Mouse (Mus musculus): ENCODE data around the gene Tom1l2. TPM values are rescaled to one million over a fixed set of nuclear protein-coding genes. Genes with fewer than 3 reads are reported as not detected.

Gene Tom1l2
- polyA plus RNA-seq, 1 experiment, result 78.9 TPM

DNA sequence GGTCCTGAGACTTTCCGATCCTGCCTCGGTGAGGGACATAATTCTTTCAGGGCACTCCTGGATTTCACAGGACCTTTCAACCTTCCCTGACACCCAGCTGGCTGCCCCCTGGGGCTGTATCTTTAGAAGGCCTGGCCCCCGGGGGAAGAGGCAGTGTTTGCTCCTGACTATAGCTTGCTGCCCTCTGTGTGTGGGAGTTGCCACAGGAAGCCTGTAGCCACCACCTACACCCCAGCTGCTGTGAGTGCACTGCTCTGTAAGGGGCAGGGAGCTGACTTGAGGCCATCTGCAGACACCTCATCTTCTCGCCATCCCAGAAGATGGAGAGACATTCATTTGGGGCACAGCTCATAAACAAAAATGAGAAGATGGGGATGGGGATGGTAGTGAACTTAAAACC is 120.8 kb downstream of the Tom1l2 start:
- no peak for DNase-seq (ENCODE audit: low read depth)

DNA sequence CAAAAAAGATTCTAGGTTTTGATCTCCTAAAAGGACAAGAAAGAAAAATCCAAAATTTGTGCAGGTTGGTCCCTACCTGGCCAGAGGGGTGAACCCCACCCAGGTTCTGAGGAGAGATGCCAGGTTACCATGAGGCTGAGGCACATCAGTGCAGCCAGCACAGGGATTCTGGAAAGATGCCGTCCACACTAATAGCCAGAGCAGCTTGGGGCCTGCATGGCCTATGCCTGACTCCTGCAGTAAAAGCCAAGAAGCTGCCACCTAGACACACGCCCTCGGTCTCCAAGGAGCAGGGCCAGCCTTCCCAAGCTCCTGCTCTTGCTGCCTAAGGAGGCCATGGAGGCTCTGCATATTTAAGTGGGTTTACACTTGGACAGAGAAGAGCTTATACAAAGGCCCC is 121.4 kb downstream of the Tom1l2 start:
- DNase-seq (ENCODE audit: low read depth), result no peak

DNA sequence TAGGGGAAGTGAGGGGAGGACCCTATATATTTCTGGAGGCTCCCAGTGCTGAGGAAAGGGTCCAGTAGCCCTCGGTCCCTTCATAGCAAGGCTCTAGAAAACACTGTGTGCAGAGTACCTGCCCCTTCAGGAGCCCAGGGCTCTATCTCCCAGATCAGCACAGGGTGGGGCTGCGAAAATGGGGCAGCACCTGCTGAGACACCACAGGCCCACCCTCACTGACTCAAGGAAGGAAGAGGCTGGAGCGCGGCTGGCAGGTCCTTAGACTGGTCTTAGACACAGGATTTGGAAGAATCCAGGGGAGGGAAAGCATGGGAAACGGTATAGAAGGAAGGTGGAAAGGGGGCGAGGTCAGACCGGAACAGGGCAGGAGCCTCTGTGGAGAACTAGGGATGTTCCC is 122.2 kb downstream of the Tom1l2 start:
- DNase-seq (ENCODE audit: low read depth), result no peak

DNA sequence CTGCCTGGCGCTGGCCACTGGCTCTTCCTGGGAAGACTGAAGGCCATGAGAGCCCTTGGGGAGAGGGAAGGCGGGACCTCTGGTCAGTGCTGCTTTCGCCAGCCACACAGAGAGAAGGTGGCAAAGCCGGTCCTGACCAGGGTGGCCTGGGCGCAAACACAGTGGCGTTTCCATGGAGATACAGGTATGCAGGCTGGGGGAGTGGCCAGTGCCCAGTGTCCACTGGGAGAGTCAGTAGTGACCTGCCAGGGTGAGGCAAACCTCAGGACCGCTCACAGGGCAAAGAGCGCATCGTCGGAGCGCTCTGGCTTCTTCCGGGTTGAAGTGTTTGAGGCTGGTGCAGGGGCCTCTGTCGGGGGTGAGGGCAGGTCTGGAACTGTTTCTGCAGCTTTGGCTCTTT is 122.9 kb downstream of the Tom1l2 start:
- DNase-seq (ENCODE audit: low read depth), result no peak

DNA sequence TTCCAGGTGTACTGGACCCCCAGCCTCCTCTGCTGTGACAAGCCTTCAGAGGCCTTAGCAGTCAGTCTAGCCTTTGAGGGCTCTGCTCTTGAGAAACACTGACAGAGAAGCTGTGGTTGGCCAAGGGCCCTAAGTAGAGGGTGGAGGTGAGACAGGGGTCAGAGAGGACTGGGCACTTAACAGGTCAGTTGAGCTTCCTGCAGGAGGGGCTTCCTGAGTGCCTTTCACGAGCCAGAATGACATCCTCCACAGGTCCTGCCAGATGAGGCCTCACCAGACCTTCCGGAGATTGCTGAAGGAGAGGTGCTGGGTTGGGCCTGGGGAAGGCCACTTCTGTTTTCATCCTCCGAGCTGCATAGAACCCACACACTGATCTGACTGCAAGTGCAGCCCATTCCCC is 124.2 kb downstream of the Tom1l2 start:
- no peak for DNase-seq (ENCODE audit: low read depth)

DNA sequence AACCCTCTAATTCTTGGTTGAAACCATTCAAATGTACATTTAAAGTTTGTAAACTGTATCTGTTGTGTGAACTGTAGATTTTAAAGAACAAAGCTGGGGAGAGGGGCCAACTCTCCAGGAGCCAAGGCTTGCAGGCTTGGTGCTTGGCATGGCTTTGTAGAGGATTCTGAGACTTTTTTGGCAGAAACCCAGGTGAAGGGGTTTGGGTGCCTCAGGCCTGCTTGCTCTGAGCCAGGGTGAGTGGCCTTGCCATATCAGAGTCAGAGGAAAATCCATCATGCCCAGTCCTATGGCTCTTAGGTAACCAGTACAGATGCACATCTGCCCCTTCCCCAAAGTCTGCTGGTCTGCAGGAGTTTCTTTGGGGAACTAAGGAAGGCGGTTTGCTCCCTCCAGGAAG is 126.8 kb downstream of the Tom1l2 start:
- DNase-seq (ENCODE audit: low read depth), result no peak

DNA sequence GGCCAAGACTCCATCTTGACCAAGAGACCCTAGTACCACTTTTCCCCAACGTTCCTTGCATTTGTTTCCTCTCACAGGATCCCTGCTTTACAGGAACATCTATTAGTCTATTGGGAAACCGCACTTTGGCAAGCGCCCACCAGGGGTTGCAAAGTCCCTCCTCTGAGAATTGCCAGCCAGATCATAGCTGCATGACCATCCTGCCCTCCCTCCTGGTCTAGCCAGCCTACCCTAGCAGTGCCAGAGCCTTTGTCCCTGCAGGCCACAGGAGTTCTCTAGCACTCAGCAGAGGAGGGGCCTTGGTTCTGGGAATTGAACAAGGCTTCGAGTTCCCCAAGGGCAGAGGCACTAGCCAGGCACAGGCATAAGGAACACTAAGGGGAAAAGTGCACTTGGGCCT is 128.0 kb downstream of the Tom1l2 start:
- no peak for DNase-seq (ENCODE audit: low read depth)

DNA sequence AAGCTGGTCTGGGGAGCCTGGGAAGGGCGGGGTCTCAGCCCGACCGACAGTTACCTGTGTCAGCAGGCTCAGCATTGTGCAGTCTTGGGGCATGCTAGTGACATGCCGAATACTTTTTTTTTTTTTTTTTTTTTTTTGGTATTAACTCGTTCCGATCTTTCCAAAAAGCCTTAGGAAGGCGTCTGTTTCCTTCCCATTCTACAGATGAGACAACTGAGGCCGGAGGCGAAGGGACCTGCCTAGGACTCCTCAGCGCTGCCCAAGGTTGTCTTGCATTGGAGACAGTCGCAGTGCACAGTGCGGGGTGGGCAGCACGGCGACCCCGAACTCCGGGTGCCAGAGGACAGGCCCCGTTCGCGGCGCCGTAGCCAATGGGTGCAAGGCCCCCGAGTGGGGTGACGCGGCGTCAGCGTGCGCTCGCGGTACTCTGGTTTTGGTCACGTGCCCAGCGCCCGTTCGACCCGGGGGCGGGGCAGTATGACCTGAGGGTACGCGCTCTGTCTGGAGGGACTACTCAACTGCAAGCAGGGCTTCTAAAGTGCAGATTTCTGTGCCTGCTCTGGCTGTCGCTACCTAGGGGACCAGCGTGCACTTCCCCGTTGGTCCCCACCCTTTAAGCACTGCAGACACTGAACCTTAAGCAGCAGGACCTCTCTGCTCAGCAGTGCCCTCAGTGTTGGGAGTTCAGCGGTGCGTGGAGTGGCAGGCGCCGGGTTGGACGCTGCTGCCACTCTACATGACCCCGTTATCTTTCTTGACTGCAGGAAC is 130.1 kb downstream of the Tom1l2 start, which contains the start of gene Srebf1:
Srebf1 (minus strand) TSS at position 113 of the 768 bp plus-strand sequence.
- no peak for DNase-seq (ENCODE audit: low read depth)

DNA sequence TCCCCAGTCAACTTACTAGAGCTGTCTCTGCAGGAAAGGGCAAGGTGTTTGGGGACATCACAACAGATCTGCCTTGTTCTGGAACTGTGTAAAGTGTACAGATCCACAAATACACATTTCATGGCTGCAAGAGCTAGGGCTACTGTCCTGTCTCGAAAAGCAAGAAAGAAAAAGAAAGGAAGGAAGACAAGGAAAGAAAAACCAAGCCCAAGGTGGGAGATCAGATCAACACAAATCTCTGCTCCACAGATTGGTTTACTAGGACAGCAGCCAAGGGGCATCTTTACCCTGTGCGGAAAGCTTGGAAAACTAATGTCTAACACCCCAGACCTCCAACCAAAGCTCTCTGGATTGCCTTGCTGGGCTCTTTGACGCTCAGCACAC is 130.6 kb downstream of the Tom1l2 start:
- no peak for DNase-seq (ENCODE audit: low read depth)

DNA sequence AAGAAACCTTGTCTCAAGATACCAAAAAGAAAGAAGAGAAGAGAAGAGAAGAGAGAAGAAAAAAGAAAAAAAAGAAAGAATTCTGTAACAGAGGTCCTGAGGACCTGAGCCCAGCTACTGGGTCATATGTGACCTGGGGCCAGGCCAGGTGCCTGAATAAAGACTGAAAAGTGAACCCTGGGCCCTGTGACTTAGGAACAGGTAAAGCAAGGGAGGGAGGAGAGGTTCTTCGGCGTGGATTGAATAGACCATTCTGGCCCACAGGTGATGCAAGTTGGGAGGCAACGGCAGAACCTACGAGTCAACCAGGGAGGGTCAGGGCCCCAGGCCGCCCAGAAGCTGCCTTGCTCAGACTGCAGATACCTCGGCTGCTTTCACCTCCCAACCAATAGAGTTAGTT is 131.3 kb downstream of the Tom1l2 start:
- DNase-seq (ENCODE audit: low read depth), result no peak

DNA sequence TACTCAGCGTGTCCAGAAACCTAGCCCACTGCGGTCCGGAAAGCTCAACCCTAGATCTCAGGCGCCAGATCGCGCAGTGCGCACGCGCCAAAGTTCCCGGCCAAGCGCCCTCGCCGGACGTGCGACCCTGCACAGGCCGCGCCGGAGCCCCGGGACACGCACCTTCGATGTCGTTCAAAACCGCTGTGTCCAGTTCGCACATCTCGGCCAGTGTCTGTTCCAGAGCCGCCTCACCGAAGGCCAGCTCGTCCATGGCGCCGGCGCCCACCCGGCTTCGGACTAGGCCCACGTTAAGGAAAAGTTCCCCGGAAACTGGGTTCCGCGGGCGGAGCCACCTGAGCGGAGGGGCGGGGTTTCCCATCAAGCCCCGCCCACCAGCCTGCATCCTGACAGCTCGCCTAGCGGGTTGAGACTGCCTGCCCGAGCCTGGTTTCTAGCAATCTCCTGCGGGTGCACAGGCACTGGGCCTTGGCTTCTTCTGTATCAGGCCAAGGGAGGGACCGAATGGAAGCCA is 132.4 kb downstream of the Tom1l2 start:
- DNase-seq (ENCODE audit: low read depth), result no peak

DNA sequence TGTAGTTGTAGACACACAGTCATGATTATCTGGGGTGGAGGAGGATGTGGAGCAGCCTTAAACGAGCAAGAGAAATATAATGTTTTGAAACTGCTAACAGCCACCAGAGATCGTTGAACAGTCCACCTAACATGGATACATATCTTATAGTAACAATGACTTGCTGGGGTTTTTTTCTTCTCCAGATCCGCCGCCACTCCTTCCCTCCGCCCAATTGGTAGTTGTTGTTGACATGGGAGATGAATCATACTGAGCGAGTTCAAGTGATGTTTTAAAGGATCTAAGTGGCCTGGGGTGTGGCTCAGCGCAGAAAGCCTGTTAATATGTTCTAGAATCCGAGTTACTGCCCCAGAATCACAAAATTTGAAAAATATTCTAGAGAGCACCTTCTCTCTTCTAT is 133.1 kb downstream of the Tom1l2 start:
- DNase-seq (ENCODE audit: low read depth), result no peak

DNA sequence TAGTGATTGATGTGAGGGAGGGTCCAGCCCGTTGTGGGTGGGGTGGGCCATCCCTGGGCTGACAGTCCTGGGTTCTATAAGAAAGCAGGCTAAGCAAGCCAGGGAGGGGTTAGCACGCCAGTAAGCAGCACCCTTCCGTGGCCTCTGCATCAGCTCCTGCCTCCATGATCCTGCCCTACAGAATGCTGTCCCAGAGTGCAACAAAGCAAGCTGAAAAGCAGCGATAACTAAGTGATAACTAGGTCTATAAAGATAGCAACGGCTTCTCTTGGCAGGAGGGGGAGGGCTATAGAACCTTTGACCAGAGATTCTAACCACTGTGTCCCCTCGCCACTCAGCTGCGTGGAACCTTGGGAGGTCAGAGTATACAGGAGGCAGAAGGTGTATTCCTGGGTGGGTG is 135.2 kb downstream of the Tom1l2 start:
- no peak for DNase-seq (ENCODE audit: low read depth)

DNA sequence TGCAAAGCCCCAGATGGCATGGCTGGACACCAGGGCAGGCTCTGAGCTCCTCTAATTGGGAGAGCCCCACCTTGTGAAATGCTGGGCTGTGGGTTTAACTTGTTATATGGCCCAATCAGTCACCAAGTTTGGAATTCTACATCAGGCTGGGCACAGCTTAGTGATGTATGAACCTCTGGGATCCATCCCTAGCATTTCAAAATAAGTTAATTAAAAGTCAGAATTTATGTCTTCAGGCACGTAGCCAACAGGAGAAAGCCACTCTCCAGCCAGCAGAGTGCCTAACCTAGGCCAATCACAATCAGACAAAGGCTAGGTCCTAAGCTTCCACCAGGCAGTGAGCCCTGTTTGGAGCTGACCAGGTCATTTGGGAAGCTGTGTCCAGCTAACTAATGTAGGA is 136.0 kb downstream of the Tom1l2 start:
- DNase-seq (ENCODE audit: low read depth), result no peak

DNA sequence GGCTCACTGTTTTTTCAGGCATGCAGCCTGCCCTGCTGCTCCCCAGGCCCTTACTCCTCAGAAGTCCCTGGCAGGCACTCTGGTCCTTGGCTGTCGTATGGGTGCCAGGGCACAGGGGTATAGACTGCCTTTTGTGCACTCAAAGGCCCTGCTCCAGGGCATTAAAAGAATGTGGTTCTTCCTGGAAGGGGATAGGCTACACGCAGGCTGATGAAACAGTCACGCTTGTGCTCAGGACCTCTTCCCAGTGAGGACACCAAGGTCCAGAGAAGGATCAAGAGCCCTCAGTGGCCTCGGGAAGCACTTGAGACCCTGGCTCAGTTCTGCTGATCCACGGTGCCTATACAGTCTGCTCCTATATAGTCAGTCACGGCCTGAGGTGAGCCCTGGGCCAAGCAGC is 139.4 kb downstream of the Tom1l2 start:
- no peak for DNase-seq (ENCODE audit: low read depth)

DNA sequence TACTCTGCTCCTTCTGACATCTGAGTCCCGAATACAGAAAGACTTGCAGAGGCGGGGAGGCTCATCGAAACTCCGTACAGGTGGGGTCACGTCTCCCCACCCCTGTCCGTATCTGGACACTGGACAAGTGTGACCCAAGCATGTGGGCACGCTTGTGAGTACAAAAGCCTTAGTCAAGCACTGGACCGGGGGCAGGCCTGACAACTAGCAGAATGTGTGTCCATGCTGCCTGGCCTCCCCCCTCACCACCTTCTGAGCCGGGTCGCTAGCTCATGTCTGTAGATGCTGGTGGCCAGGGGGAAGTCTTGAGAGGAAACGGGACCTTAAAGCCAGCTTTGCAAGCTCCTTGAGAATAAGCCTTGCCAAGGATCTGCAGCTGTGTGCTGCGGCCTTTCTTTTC is 140.9 kb downstream of the Tom1l2 start:
- no peak for DNase-seq (ENCODE audit: low read depth)

DNA sequence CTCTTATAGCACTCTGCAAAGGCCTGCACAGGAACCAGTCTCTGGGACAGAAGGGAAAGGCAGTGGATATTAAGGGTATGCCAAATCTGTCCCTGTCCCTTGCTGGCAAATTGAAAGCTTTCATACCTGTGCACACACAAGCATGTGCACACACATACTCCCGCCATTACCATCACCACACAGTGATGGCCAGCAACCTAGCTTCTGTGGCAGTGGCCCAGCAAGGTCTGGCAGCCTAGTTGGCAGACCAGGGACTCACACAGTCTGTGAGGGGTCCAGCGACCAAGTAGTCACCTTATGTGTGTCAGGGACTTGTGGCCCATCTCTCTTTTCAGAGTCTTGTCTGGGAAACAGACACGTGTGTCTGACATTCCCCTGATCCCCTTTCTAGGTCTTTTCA is 141.6 kb downstream of the Tom1l2 start:
- DNase-seq (ENCODE audit: low read depth), result no peak

DNA sequence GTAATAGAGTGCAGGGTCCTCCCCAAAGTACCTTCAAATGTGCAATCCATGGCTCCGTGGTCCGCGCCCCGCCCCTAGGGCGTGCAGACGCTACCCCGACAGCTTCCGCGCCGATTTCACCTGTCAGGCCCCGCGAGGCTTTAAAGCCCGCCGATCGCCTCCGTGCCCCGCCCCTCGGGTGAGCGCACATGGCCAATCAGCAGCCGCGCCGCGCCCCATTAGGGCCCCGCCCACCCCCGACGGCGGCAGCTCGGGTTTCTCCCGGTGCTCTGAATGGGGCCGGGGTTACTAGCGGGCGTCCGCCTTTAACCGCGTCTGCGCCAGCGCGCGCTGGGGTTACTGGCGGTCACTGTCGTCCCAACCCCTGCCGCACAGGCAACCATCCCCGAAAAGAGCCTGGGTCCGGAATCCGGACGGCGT is 142.4 kb downstream of the Tom1l2 start:
- no peak for DNase-seq (ENCODE audit: low read depth)

DNA sequence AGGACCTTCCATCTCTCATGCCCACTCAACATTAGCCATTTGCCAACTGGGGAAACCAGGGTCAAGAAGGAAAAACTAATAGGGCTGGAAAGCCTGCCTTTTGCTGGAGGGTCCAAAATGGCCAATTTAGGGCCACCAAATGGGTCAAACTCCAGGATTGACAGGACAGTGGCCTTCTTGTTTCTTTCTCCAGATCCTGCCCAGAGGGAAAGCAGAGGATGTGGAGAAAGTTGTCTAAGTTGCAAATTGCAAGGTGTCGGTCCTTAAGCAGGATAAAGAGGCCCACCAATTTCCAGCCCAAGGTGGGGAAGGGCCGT is 142.8 kb downstream of the Tom1l2 start:
- no peak for DNase-seq (ENCODE audit: low read depth)

DNA sequence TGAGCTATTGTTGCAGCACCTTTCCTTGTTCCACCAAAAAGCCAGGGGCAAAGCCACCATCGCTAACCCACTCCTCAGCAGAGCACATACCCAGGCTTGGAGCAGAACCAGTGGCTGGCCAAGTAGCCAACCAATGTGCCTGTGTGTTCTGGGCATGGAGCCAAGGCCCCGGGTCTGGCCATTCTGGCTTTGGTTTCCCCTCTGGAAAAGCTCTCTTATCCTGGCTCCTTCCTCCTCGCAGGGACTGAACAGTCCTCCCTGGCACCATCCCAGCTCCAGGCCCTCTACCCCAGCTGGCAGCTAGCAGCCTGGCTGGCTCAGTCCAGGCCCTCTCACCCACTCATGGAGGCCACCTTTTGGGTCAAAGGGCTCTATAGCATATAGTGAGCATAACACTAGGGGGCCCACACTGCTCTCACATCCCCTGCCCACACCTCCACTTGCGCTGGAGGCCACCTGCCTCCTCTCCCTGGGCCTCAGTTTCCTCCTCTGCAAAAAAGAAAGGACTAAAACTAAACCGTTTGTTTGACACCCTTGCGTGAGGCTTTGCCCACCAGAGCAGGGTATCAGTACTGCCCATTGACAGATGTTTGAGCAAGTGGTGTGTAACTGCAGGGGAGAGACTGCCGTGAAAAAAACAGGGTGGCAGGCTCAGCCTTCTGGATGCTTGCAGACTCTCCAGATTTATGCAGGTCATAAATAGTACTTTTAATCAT is 143.3 kb downstream of the Tom1l2 start:
- DNase-seq (ENCODE audit: low read depth), result no peak

DNA sequence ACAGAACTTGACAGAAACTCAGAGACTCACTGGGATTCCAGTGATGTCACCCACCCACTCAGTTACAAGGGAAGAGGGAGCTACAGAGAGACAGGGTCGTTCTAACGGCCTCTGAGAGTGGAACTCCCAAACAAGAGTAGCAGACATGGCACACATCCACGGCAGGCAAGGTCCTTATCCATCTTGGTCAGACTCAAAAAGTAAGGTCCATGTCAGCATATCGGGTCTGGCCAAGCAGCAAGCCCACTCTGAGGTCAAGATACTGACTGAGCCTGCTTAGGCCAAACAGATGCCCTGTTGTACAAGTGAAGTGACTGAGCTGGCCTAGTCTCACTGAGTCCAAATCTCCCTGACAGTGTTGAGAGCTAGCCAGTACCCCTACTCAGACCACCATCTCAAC is 144.0 kb downstream of the Tom1l2 start:
- no peak for DNase-seq (ENCODE audit: low read depth)

DNA sequence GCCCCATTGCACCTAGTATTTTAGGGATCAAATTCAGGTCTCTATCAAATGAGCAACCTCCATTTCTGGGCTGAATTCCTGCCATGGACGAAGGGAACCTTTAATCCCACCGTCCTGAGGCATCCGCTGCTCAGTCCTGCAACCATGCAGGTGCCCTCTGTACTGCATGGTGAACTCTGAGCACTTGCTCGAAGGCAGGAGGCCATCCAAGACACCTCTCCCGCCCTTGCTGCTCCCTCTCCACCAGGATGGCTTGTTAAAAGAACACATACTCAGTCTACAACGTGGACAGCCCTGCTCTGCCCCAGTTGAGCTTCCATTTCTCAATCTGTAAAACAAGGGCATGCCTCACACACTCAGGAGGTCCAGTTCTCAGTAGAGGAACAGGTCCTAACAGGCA is 144.5 kb downstream of the Tom1l2 start:
- DNase-seq (ENCODE audit: low read depth), result no peak

DNA sequence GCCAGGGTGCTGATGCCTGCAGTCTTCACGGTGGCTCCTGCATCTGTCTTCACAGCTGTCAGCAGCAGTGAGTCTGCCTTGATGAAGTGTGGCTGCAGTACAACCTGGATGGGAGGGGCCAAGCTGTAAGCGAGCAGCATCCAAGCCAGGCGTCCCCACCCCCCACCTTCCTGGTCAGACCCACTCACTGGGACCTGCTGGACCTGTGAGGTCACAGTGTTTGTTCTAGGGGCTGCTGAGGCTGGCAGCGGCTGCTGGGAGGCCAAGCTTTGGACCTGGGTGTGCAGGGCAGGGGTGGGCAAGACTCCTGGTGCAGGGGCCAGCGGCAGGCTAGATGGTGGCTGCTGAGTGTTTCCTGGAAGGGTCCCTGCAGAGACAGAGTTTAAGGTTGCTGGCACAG is 146.5 kb downstream of the Tom1l2 start:
- no peak for DNase-seq (ENCODE audit: low read depth)

DNA sequence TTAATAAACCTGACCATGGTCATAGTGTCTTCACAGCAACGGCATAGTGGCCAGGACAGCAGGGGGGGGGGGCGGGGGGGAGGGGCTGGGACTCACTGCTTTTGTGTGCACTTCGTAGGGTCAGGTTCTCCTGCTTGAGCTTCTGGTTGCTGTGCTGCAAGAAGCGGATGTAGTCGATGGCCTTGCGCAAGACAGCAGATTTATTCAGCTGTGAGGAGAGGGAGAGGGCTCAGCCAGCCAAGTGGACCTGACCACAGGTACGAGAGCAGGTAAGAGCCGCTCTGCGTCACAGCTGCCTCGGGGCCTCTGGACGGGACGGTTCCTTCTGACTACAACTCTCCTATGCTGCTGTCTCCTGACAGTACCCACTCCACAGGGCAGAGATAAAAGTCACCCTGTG is 147.7 kb downstream of the Tom1l2 start:
- DNase-seq (ENCODE audit: low read depth), result no peak

All from gonadal fat pad, adult 2 months (tissue).